Mouse (Mus musculus): Measurements from ENCODE around the gene Gngt1.

- TF ChIP-seq CTCF (IDR thresholded peaks at IDR 0.05 in 2 of 3, conservative IDR thresholded peaks at IDR 0.05 in 1 of 3; ENCODE audit: control insufficient read depth in 1 of 3, insufficient read depth in 1 of 3, low read depth in 2 of 3, low read length in 3 of 3, poor library complexity in 1 of 3, severe bottlenecking in 1 of 3) (no peak), POLR2A (IDR thresholded peaks at IDR 0.05; ENCODE audit: control insufficient read depth in 1 of 2, insufficient read depth in 1 of 2, low read depth in 1 of 2, low read length in 2 of 2, poor library complexity in 1 of 2) (no peak), KAT2A (conservative IDR thresholded peaks at IDR 0.05; ENCODE audit: low read depth, low read length) (no peak)
These were observed 5.7 kb downstream of the Gngt1 start for GRCm38 (mm10) chr6:3999296-3999695.

All from MEL (cell line).